Mouse (Mus musculus) midbrain, embryonic 14.5 days (tissue): ENCODE measurements around the gene Ahnak. TPM values are rescaled to one million over a fixed set of nuclear protein-coding genes. Genes with fewer than 3 reads are reported as not detected.

ENCODE experiments used
- polyA plus RNA-seq: library from polyadenylated mRNA; unstranded; fragments of >200 nt; fragmentation: Nextera tagmentation; extraction: Ambion mirVana; gene quantifications from 2 replicates; pipeline ENCODE4 v1.2.1, GENCODE M21; 2014

The Ahnak gene
- polyA plus RNA-seq, 1 experiment from 2014 or later, result 4.2 TPM

Other genes with a start within 250 kb of the Ahnak start
- 0.97 and 1.1 TPM in 2 replicates for gene 1700092M07Rik, start 248.6 kb upstream of the Ahnak start, polyA plus RNA-seq
- gene Stx5a, start 247.9 kb upstream of the Ahnak start, polyA plus RNA-seq, result 102 and 110 TPM in 2 replicates
- gene Nxf1, start 232.2 kb upstream of the Ahnak start, polyA plus RNA-seq, result 146 and 171 TPM in 2 replicates
- 270 and 278 TPM in 2 replicates for gene Tmem223, start 218.3 kb upstream of the Ahnak start, polyA plus RNA-seq
- 24.8 and 32.4 TPM in 2 replicates for gene Tmem179b, start 214.8 kb upstream of the Ahnak start, polyA plus RNA-seq
- 18.0 and 21.0 TPM in 2 replicates for gene Taf6l, start 202.9 kb upstream of the Ahnak start, polyA plus RNA-seq
- 156 and 165 TPM in 2 replicates for gene Polr2g, start 190.7 kb upstream of the Ahnak start, polyA plus RNA-seq
- 7.2 and 7.9 TPM in 2 replicates for gene Zbtb3, start 186.7 kb upstream of the Ahnak start, polyA plus RNA-seq
- gene Ttc9c, start 170.0 kb upstream of the Ahnak start, polyA plus RNA-seq, result 37.5 and 55.8 TPM in 2 replicates
- gene Hnrnpul2, start 169.3 kb upstream of the Ahnak start, polyA plus RNA-seq, result 8.8 and 9.6 TPM in 2 replicates
- not detected in 2 replicates for gene AC129217.1, start 159.5 kb upstream of the Ahnak start, polyA plus RNA-seq
- 78.2 and 98.7 TPM in 2 replicates for gene Bscl2, start 151.8 kb upstream of the Ahnak start, polyA plus RNA-seq
- gene Gng3, start 150.1 kb upstream of the Ahnak start, polyA plus RNA-seq, result 466 and 598 TPM in 2 replicates
- gene Lrrn4cl, start 138.5 kb upstream of the Ahnak start, polyA plus RNA-seq, result 0.28 and 0.62 TPM in 2 replicates
- 139 and 154 TPM in 2 replicates for gene Ubxn1, start 117.8 kb upstream of the Ahnak start, polyA plus RNA-seq
- 61.3 and 62.6 TPM in 2 replicates for gene Uqcc3, start 108.4 kb upstream of the Ahnak start, polyA plus RNA-seq
- gene Lbhd1, start 105.6 kb upstream of the Ahnak start, polyA plus RNA-seq, result 34.9 and 38.0 TPM in 2 replicates
- not detected in 2 replicates for gene Gm49403, start 105.4 kb upstream of the Ahnak start, polyA plus RNA-seq
- 40.4 and 43.1 TPM in 2 replicates for gene 1810009A15Rik, start 100.4 kb upstream of the Ahnak start, polyA plus RNA-seq
- gene Gm49416, start 100.4 kb upstream of the Ahnak start, polyA plus RNA-seq, result 0.30 TPM in 1 of 2 replicates, not detected in the other
- gene Ints5, start 96.3 kb upstream of the Ahnak start, polyA plus RNA-seq, result 28.2 and 31.1 TPM in 2 replicates
- gene Ganab, start 91.2 kb upstream of the Ahnak start, polyA plus RNA-seq, result 59.0 and 83.3 TPM in 2 replicates
- gene B3gat3, start 68.9 kb upstream of the Ahnak start, polyA plus RNA-seq, result 75.0 and 83.5 TPM in 2 replicates
- 1.4 TPM in 2 replicates for gene Rom1, start 59.9 kb upstream of the Ahnak start, polyA plus RNA-seq
- 4.3 and 5.5 TPM in 2 replicates for gene Eml3, start 59.7 kb upstream of the Ahnak start, polyA plus RNA-seq
- 38.0 and 62.2 TPM in 2 replicates for gene Mta2, start 47.4 kb upstream of the Ahnak start, polyA plus RNA-seq
- 20.0 and 25.0 TPM in 2 replicates for gene Tut1, start 35.4 kb upstream of the Ahnak start, polyA plus RNA-seq
- gene Eef1g, start 22.2 kb upstream of the Ahnak start, polyA plus RNA-seq, result 308 and 311 TPM in 2 replicates
- not detected in 2 replicates for gene Scgb1a1, start 98.7 kb downstream of the Ahnak start, polyA plus RNA-seq
- 15.0 and 17.5 TPM in 2 replicates for gene Asrgl1, start 146.4 kb downstream of the Ahnak start, polyA plus RNA-seq